19 mouse cellular contexts compared by ENCODE assay signal in the genomic region with DNA sequence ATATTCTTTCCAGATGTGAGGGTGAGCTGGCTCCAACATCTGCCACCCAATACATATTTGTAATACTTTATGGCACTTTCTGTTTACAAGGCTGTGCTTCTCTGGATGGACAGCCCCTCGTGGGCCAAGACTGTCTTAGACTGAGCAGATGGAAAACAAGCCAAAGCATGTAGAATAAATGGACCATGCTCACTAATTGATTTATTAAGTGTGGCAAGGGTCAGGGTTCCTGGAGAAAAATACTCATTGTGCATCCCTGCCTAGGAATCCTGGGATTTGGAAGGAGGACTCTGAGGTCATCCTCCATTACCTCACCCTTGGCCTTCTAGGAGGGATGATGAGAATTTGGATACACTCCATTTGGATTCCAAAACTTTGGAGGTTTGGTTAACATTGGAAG.
A peak's percentile ranks its signal among the peaks of the same experiment; 100 is the strongest.
DNase-seq lines count a peak whose midpoint lies in the region; ATAC-seq and TF ChIP-seq lines count a peak whose summit lies in the region.
"Had no signal": no experiment of that assay in that cellular context is flagged by ENCODE, and none has a peak within 500 bp of the region (broad histone marks: within the 10 kb centered on the region; RNA-seq: fewer than 3 reads in every experiment).

No protein-coding gene starts in this region.

- H3K4me2 ChIP-seq in embryonic facial prominence, embryonic 14.5 days (ENCODE audit: low read depth, low read length), result no peak overlapping the region
- H3K4me2 ChIP-seq in lung, embryonic 16.5 days (ENCODE audit: low read depth, low read length), result no peak overlapping the region
- H3K4me2 ChIP-seq in limb, embryonic 14.5 days (replicated peaks; ENCODE audit: low read depth, low read length, severe bottlenecking), result no peak overlapping the region
- H3K4me2 ChIP-seq in hindbrain, embryonic 14.5 days (replicated peaks), result no peak overlapping the region
- H3K4me2 ChIP-seq: embryonic facial prominence, embryonic 15.5 days; hindbrain, embryonic 15.5 days; kidney, embryonic 15.5 days; limb, embryonic 12.5 days; neural tube, embryonic 13.5 days had no signal

- no peak for DNase-seq in embryonic facial prominence, embryonic 14.5 days (ENCODE audit: low spot score)
- no peak for DNase-seq in embryonic facial prominence, embryonic 10.5 days (ENCODE audit: low spot score)
- DNase-seq in lung, adult 18-20 months, result no peak
- peak; percentile 29 for DNase-seq in limb, embryonic 14.5 days (ENCODE audit: low spot score)
- DNase-seq in retina, postnatal 1 day, result peak; percentile 64
- DNase-seq in hindbrain, embryonic 14.5 days (ENCODE audit: low spot score), result no peak
- no peak for DNase-seq in spleen, postnatal 10 days (ENCODE audit: low spot score in 2 of 2)
- DNase-seq: cerebellum, postnatal 25 days; heart, adult 2 months; liver, postnatal 0 days had no signal

- no peak overlapping the region for H3K27ac ChIP-seq in embryonic facial prominence, embryonic 14.5 days (replicated peaks; ENCODE audit: low read depth, low read length)
- no peak overlapping the region for H3K27ac ChIP-seq in embryonic facial prominence, embryonic 10.5 days (replicated peaks)
- no peak overlapping the region for H3K27ac ChIP-seq in lung, embryonic 16.5 days (ENCODE audit: low read length)
- H3K27ac ChIP-seq in limb, embryonic 14.5 days (replicated peaks; ENCODE audit: low read depth, low read length), result no peak overlapping the region
- no peak overlapping the region for H3K27ac ChIP-seq in hindbrain, embryonic 14.5 days
- H3K27ac ChIP-seq: gastrocnemius, adult 2 months; heart, adult 2 months; hindbrain, embryonic 15.5 days; kidney, embryonic 15.5 days had no signal

- no peak for TF ChIP-seq POLR2A in limb, embryonic 14.5 days (IDR thresholded peaks at IDR 0.05; ENCODE audit: borderline replicate concordance, extremely low read depth, insufficient read depth, insufficient read length)

- ATAC-seq in embryonic facial prominence, embryonic 14.5 days (ENCODE audit: low read depth), result peak; percentile 56; the same call in 1 of the 2 replicates
- peak; percentile 89 for ATAC-seq in lung, embryonic 16.5 days (ENCODE audit: low read depth)
- ATAC-seq in limb, embryonic 14.5 days (ENCODE audit: low FRiP score, low read depth), result no peak
- no peak for ATAC-seq in hindbrain, embryonic 14.5 days (ENCODE audit: low FRiP score)
- ATAC-seq: forebrain, embryonic 14.5 days; liver, postnatal 0 days; midbrain, embryonic 16.5 days had no signal

- H3K4me1 ChIP-seq in embryonic facial prominence, embryonic 14.5 days (ENCODE audit: control insufficient read depth, insufficient read depth, low read length), result peaks cover 28% of the 10 kb centered on the region
- H3K4me1 ChIP-seq in embryonic facial prominence, embryonic 10.5 days, result peaks cover 12% of the 10 kb centered on the region
- H3K4me1 ChIP-seq in lung, embryonic 16.5 days (replicated peaks; ENCODE audit: control insufficient read depth, insufficient read depth, low read length), result no peaks in the 10 kb centered on the region
- H3K4me1 ChIP-seq in limb, embryonic 14.5 days (ENCODE audit: control insufficient read depth, insufficient read depth, low read length), result peaks cover 10% of the 10 kb centered on the region; the same call in 1 of the 2 replicates
- H3K4me1 ChIP-seq in hindbrain, embryonic 14.5 days (replicated peaks; ENCODE audit: control insufficient read depth, insufficient read depth, low read length), result no peaks in the 10 kb centered on the region
- H3K4me1 ChIP-seq: hindbrain, embryonic 15.5 days; kidney, embryonic 15.5 days; limb, embryonic 12.5 days had no signal

- H3K9me3 ChIP-seq in embryonic facial prominence, embryonic 14.5 days (ENCODE audit: control insufficient read depth, low read length), result no peaks in the 10 kb centered on the region
- H3K9me3 ChIP-seq in embryonic facial prominence, embryonic 10.5 days, result no peaks in the 10 kb centered on the region
- H3K9me3 ChIP-seq in lung, embryonic 16.5 days (ENCODE audit: control insufficient read depth, low read length), result no peaks in the 10 kb centered on the region; the same call in 1 of the 2 replicates
- no peaks in the 10 kb centered on the region for H3K9me3 ChIP-seq in limb, embryonic 14.5 days (ENCODE audit: control insufficient read depth, low read length)
- H3K9me3 ChIP-seq in hindbrain, embryonic 14.5 days (ENCODE audit: control insufficient read depth, low read length), result no peaks in the 10 kb centered on the region
- H3K9me3 ChIP-seq: embryonic facial prominence, embryonic 15.5 days; hindbrain, embryonic 15.5 days; kidney, embryonic 15.5 days; limb, embryonic 12.5 days; neural tube, embryonic 13.5 days had no signal

- no peak overlapping the region for H3K9ac ChIP-seq in embryonic facial prominence, embryonic 14.5 days (ENCODE audit: low read depth, low read length)
- no peak overlapping the region for H3K9ac ChIP-seq in lung, embryonic 16.5 days (ENCODE audit: low read length)
- no peak overlapping the region for H3K9ac ChIP-seq in limb, embryonic 14.5 days (ENCODE audit: low read depth, low read length, severe bottlenecking)
- no peak overlapping the region for H3K9ac ChIP-seq in hindbrain, embryonic 14.5 days
- H3K9ac ChIP-seq: embryonic facial prominence, embryonic 15.5 days; hindbrain, embryonic 15.5 days; kidney, embryonic 15.5 days; limb, embryonic 12.5 days; liver, postnatal 0 days; neural tube, embryonic 13.5 days had no signal

- H3K4me3 ChIP-seq in embryonic facial prominence, embryonic 14.5 days (ENCODE audit: low read depth, low read length), result no peak overlapping the region
- no peak overlapping the region for H3K4me3 ChIP-seq in embryonic facial prominence, embryonic 10.5 days
- H3K4me3 ChIP-seq in lung, embryonic 16.5 days (ENCODE audit: low read length), result no peak overlapping the region
- no peak overlapping the region for H3K4me3 ChIP-seq in limb, embryonic 14.5 days (replicated peaks; ENCODE audit: low read length)
- no peak overlapping the region for H3K4me3 ChIP-seq in hindbrain, embryonic 14.5 days (replicated peaks; ENCODE audit: low read length)
- H3K4me3 ChIP-seq: embryonic facial prominence, embryonic 15.5 days; gastrocnemius, adult 2 months; heart, adult 2 months; hindbrain, embryonic 15.5 days; kidney, embryonic 15.5 days; limb, embryonic 12.5 days; neural tube, embryonic 13.5 days had no signal

- 25% methylated on average over 1 of the region's 1 CpGs for WGBS in embryonic facial prominence, embryonic 14.5 days
- WGBS in embryonic facial prominence, embryonic 10.5 days, result 76% methylated on average over 1 of the region's 1 CpGs
- 31% methylated on average over 1 of the region's 1 CpGs for WGBS in lung, embryonic 16.5 days
- WGBS in limb, embryonic 14.5 days, result 22% methylated on average over 1 of the region's 1 CpGs
- 30% methylated on average over 1 of the region's 1 CpGs for WGBS in hindbrain, embryonic 14.5 days

- H3K36me3 ChIP-seq in embryonic facial prominence, embryonic 14.5 days (ENCODE audit: control insufficient read depth, insufficient read depth, low read length), result no peaks in the 10 kb centered on the region
- no peaks in the 10 kb centered on the region for H3K36me3 ChIP-seq in embryonic facial prominence, embryonic 10.5 days (replicated peaks)
- no peaks in the 10 kb centered on the region for H3K36me3 ChIP-seq in lung, embryonic 16.5 days (ENCODE audit: control insufficient read depth, insufficient read depth, low read length)
- no peaks in the 10 kb centered on the region for H3K36me3 ChIP-seq in limb, embryonic 14.5 days (ENCODE audit: control insufficient read depth, insufficient read depth, low read length)
- H3K36me3 ChIP-seq in hindbrain, embryonic 14.5 days (replicated peaks; ENCODE audit: control insufficient read depth, insufficient read depth), result no peaks in the 10 kb centered on the region
- H3K36me3 ChIP-seq: embryonic facial prominence, embryonic 15.5 days; hindbrain, embryonic 15.5 days; kidney, embryonic 15.5 days; limb, embryonic 12.5 days; neural tube, embryonic 13.5 days had no signal

- no peaks in the 10 kb centered on the region for H3K27me3 ChIP-seq in embryonic facial prominence, embryonic 14.5 days (replicated peaks; ENCODE audit: control insufficient read depth, insufficient read depth, low read length)
- no peaks in the 10 kb centered on the region for H3K27me3 ChIP-seq in embryonic facial prominence, embryonic 10.5 days (replicated peaks; ENCODE audit: low read depth, poor library complexity, severe bottlenecking)
- H3K27me3 ChIP-seq in lung, embryonic 16.5 days (ENCODE audit: control insufficient read depth, insufficient read depth, low read depth, low read length), result no peaks in the 10 kb centered on the region
- H3K27me3 ChIP-seq in limb, embryonic 14.5 days (ENCODE audit: control insufficient read depth, insufficient read depth, low read length), result no peaks in the 10 kb centered on the region
- H3K27me3 ChIP-seq in hindbrain, embryonic 14.5 days (ENCODE audit: control insufficient read depth, insufficient read depth, low read length), result no peaks in the 10 kb centered on the region
- H3K27me3 ChIP-seq: embryonic facial prominence, embryonic 15.5 days; hindbrain, embryonic 15.5 days; kidney, embryonic 15.5 days; limb, embryonic 12.5 days; neural tube, embryonic 13.5 days had no signal

Comparison
In these comparisons a context has a peak if more than half of its experiments do, and no peak if none do; other contexts are left out.
1. ATAC-seq: peak in embryonic facial prominence, embryonic 14.5 days (single experiment) and lung, embryonic 16.5 days (single experiment); none in limb, embryonic 14.5 days (single experiment) and hindbrain, embryonic 14.5 days (single experiment).
2. DNase-seq: peak in limb, embryonic 14.5 days (single experiment) and retina, postnatal 1 day (single experiment); none in embryonic facial prominence, embryonic 14.5 days (single experiment), embryonic facial prominence, embryonic 10.5 days (single experiment), lung, adult 18-20 months (0 of 2), hindbrain, embryonic 14.5 days (single experiment) and spleen, postnatal 10 days (0 of 2).